Mouse (Mus musculus) heart, adult 11 months (tissue): ENCODE measurements around the gene Cacna1d.

ENCODE experiments used
- DNase-seq: peaks from one replicate; pipeline ENCODE4 v3.0.0; 2022

Gene Cacna1d

DNA sequence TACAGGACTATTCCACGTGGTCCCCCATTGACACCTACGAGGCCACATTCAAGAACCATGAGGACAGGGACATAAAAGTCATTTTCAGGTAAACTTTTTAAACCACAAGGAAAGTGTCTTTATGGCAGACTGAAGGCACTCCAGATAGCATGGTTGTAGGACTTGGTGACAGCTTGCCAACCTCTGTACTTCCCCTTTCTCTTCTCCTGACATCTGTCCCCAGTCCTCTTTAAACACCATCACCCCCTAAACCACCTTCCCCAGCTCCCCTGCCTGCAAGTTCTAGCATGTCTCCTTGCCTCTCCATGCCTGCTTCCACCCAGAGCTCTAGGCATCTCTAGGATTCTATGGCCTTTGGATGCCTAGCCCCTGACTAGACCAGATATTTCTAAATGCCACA is 426.4 kb downstream of the Cacna1d start:
- DNase-seq = no peak

DNA sequence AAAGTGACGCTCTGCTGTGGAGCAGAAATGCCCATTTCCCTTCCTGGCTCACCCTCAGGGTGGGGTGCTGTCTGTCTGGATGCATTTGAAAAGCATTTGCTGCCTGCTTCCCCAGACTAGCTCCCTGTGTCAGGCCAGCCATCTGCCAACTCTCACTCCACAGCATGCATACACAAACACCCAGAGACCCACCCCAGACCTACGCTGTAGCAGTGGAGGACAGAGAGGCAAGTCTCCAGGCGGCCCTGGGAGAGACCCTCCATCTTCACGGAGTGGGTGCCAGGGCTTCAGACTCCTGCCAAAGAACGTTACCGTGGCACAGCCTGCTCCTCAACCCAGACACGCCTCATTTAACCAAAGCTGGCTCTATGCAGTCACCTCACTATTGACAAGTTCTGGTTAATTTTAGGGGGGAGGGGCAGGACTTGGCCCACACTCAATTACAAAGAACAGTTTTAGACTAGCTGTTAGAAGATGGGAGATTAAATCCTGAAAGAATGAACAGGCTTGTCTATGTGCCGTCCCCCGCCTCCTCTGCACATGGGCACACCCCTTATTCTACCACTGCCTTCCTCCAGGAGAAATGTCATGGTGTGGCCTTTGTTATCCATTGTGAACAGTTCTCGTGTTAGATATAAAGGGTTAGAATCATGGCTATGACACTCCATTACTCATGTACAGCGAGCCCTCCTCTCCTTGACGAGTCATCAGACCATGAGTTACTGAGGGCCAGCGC is 435.1 kb downstream of the Cacna1d start:
- DNase-seq = no peak

GRCm38 (mm10) chr14:30054922-30055321 is 436.3 kb downstream of the Cacna1d start:
- DNase-seq = no peak

GRCm38 (mm10) chr14:30050280-30050679 is 441.0 kb downstream of the Cacna1d start:
- DNase-seq = no peak

DNA sequence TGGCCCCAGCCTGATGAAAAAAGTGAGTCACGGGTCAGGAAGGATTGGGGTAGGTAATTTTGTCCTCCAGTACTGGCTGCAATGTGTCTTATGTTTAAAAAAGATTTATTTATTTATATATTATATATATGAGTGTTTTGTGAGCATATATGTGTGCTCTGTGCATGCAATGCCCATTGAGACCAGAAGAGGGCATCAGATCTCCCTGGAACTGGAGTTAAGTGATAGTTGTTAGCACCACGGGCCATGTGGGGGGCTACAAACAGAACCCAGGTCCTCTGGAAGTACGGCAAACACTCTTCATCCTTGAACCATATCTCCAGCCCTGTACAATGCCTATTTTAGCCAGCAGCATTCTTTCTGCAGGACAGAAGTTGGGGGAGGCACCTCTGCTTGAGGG is 443.2 kb downstream of the Cacna1d start:
- peak; percentile 84 for DNase-seq

- no peak for DNase-seq
These were observed 444.3 kb downstream of the Cacna1d start for GRCm38 (mm10) chr14:30046976-30047375.

GRCm38 (mm10) chr14:30045704-30046220 is 445.5 kb downstream of the Cacna1d start:
- DNase-seq = peak; percentile 95

- peak; percentile 98 for DNase-seq
These were observed 446.0 kb downstream of the Cacna1d start for GRCm38 (mm10) chr14:30045239-30045638.

GRCm38 (mm10) chr14:30043356-30043940 is 447.8 kb downstream of the Cacna1d start:
- peak; percentile 91 for DNase-seq

DNA sequence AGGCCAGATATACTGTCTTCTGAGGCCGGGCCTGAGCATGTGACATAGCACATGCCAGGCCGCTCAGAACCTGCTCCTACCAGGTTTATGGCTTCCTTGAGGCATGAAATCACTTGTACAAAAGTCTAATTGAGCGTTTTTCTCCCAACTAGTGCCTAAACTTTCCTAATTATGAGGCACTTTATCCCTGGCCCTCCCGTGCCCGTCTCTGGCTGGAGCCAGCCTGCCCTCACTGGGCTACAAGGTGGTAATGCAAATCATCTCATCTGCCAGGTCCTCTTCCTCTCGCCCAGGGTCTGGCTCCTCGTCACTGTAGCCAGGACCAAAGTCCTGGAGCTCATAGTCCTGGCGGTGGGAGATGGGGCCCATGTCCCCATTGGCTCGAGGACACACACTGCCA is 449.4 kb downstream of the Cacna1d start:
- peak; percentile 86 for DNase-seq

GRCm38 (mm10) chr14:30039413-30039812 is 451.8 kb downstream of the Cacna1d start:
- no peak for DNase-seq

DNA sequence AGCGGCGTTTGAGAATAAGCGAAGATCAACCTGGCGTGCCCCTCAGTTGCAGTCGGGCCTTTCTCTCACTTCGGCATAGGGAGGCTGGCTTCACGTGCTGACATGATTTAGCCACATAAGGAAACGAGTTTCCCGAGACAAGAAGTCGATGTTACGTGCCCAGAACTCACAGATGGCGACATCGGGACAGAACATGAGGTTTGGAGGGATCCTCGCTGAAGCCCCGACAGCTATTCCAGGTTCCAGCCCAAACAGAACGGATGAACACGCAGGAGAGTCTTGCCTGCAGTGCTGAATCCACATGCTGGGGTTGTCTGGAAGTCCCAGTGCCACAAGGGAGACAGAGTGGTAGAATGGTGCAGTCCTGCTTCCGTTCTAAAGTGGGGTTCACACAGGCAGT is 452.8 kb downstream of the Cacna1d start:
- no peak for DNase-seq

DNA sequence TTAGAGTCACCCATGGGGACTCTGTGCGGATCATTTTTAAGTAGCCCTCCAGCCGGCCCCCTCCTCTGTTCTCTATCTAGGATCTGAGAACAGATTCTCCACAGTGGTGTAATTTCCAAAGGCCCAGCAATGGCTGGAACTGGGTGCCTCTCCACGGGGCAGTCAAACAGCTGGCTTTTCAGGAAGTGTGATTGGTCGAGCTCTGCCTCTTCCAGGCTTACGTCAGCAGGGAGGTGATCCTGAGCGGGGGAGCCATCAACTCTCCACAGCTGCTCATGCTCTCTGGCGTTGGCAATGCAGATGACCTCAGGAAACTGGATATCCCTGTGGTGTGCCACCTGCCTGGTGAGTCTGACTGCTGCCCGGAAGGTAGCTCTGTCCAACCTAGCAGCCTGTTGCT is 457.9 kb downstream of the Cacna1d start:
- peak; percentile 83 for DNase-seq

- DNase-seq = no peak
These were observed 463.9 kb downstream of the Cacna1d start for GRCm38 (mm10) chr14:30027378-30027777.

GRCm38 (mm10) chr14:30024387-30024786 is 466.9 kb downstream of the Cacna1d start:
- no peak for DNase-seq

- no peak for DNase-seq
These were observed 468.8 kb downstream of the Cacna1d start for GRCm38 (mm10) chr14:30022471-30022870.

DNA sequence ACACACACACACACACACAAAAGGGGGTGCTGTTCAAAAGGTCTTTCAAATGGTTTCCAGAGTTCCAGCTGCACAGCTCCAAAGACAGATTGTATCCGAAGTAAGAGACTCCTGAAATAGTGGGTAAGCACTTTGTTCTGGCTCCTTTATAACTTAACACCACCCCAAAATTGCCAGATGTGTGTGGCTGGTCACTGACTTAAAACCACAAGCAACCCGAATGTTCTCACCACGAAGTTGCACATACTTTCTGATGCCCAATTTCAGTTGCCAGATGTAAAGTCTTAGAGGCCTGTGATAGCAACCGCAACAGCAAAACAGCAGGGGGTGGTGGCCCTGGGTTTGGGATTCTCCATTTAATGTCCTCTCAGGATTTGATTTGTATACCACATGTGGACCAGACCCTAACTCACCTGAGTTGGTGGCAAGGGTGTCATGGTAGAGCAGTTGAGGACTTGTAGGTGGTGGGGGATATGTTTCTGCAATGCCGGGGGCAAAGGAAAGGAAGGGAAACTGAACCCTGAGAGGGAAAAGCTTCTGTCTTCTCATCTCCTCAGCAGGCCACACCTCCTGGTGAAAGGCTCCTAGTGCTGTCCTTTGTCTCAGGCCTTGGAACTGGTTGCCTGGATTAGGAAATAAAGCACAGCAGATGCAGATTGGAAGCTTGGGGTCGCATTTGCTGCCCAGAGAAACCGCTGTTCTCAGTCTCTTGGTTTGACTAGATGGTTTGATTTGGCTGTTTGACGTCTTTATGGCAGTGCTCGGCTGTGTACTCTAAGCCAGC is 471.3 kb downstream of the Cacna1d start:
- no peak for DNase-seq

DNA sequence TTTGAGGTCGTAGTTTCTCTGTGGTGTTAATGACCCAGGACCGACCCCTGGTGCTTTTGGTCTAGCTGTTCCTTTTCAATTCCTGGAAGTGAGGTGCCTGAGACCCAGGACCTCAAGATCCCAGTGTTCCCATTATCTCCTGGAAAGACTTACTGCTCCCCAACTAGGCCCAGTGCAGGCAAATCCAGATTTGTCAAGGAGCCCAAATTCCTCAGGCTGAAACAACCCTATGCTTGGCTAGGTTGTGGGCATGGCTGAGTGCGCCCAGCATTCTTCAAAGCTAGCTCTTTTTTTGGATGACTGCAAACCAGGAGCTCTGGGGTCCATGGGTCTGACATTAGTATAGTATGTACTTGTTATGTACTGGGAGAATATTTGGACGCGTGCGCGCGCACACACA is 471.9 kb downstream of the Cacna1d start:
- DNase-seq = no peak

DNA sequence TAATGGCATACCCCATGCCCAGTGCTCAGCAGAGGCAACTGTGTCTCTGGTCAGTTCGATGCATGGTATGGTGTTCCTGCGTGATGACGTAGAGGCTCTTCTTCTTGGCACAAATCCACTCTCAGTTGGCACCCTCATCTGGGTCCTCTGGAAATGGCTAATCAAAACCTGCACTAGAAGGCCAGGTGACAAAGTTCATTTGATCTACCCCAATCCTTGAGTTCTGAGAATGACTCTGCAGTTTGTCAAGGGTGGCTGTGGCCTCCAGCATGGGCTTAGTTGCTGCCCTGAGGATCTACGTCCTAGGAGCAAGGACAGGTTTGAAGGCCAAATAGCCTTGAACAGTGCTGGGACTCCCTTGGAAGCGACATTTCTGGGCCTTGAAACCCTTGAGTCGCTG is 472.4 kb downstream of the Cacna1d start:
- no peak for DNase-seq

- peak; percentile 89 for DNase-seq
These were observed 472.8 kb downstream of the Cacna1d start for GRCm38 (mm10) chr14:30018463-30018801.

GRCm38 (mm10) chr14:30017794-30018462 is 473.3 kb downstream of the Cacna1d start:
- DNase-seq = no peak

DNA sequence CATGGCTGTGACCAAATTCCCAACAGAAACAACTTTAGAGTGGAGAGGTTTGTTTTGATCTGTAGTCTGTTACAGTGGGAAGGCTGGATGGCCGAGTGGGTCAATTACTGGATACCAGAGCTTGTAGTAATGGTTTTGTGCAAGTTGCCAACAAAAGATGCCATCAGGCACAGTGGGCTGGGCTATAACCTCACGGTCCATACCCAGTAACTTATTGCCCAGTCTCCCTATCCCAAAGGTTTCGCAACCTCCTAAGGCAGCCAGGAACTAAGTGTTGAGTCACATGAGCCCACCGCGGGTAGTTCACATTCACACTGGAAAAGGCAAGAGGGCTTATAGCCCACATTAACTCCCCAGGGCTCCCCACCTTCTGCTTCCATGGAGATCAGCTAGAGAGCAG is 474.6 kb downstream of the Cacna1d start:
- DNase-seq = no peak

GRCm38 (mm10) chr14:30015008-30015407 is 476.2 kb downstream of the Cacna1d start:
- DNase-seq = no peak
